Mouse (Mus musculus): ENCODE measurements around the gene Aars2. TPM values are rescaled to one million over a fixed set of nuclear protein-coding genes. Genes with fewer than 3 reads are reported as not detected.

The Aars2 gene
- polyA plus RNA-seq, 1 experiment = 70.9 TPM

- Histone ChIP-seq H3K4me1 (replicated peaks; ENCODE audit: control insufficient read depth, insufficient read depth, low read length) (peaks cover 32% of the 10 kb centered on the region), H3K27ac (ENCODE audit: control insufficient read depth, insufficient read depth, low read length) (no peak overlapping the region), H3K27me3 (ENCODE audit: control insufficient read depth, insufficient read depth, low read length) (no peaks in the 10 kb centered on the region), H3K36me3 (ENCODE audit: control insufficient read depth, insufficient read depth, low read length) (no peaks in the 10 kb centered on the region; the same call in 1 of the 2 replicates), H3K4me3 (ENCODE audit: control insufficient read depth, insufficient read depth, low read length) (no peak overlapping the region)
- WGBS = 96% methylated on average over 5 of the region's 5 CpGs
- TF ChIP-seq CTCF (IDR thresholded peaks at IDR 0.05; ENCODE audit: borderline replicate concordance, control insufficient read depth, extremely low read depth, insufficient read depth, low read length, poor library complexity) (no peak), POLR2A (IDR thresholded peaks at IDR 0.05; ENCODE audit: control insufficient read depth, extremely low read depth, insufficient read depth, low read length, poor library complexity) (no peak)
- no peak for DNase-seq
Measured at GRCm38 (mm10) chr17:45547461-45548190, 41.0 kb downstream of the Aars2 start.

- Histone ChIP-seq H3K4me3 (ENCODE audit: control insufficient read depth, insufficient read depth, low read length) (peak overlapping the region; percentile 66), H3K27ac (ENCODE audit: control insufficient read depth, insufficient read depth, low read length) (no peak overlapping the region), H3K4me1 (replicated peaks; ENCODE audit: control insufficient read depth, insufficient read depth, low read length) (peaks cover 32% of the 10 kb centered on the region), H3K36me3 (ENCODE audit: control insufficient read depth, insufficient read depth, low read length) (no peaks in the 10 kb centered on the region; the same call in 1 of the 2 replicates), H3K27me3 (ENCODE audit: control insufficient read depth, insufficient read depth, low read length) (no peaks in the 10 kb centered on the region)
- DNase-seq = peak; percentile 63
- WGBS = 5% methylated on average over 60 of the region's 68 CpGs
- TF ChIP-seq CTCF (IDR thresholded peaks at IDR 0.05; ENCODE audit: borderline replicate concordance, control insufficient read depth, extremely low read depth, insufficient read depth, low read length, poor library complexity) (no peak), POLR2A (IDR thresholded peaks at IDR 0.05; ENCODE audit: control insufficient read depth, extremely low read depth, insufficient read depth, low read length, poor library complexity) (no peak)
Measured at GRCm38 (mm10) chr17:45548541-45549512, 42.2 kb downstream of the Aars2 start.

- peak; percentile 56 for DNase-seq
- H3K4me3 ChIP-seq (ENCODE audit: control insufficient read depth, insufficient read depth, low read length) = peak within 1 kb of the TSS; percentile 66
- no peaks in the 10 kb centered on the region; the same call in 1 of the 2 replicates for H3K36me3 ChIP-seq (ENCODE audit: control insufficient read depth, insufficient read depth, low read length)
- H3K27me3 ChIP-seq (ENCODE audit: control insufficient read depth, insufficient read depth, low read length) = no peaks in the 10 kb centered on the region
- TF ChIP-seq POLR2A (IDR thresholded peaks at IDR 0.05; ENCODE audit: control insufficient read depth, extremely low read depth, insufficient read depth, low read length, poor library complexity) (no peak), CTCF (IDR thresholded peaks at IDR 0.05; ENCODE audit: borderline replicate concordance, control insufficient read depth, extremely low read depth, insufficient read depth, low read length, poor library complexity) (no peak)
- 4% methylated on average over 28 of the region's 29 CpGs for WGBS
- no peak within 1 kb of the TSS; the same call in 1 of the 2 replicates for H3K27ac ChIP-seq (ENCODE audit: control insufficient read depth, insufficient read depth, low read length)
- peaks cover 26% of the 10 kb centered on the region for H3K4me1 ChIP-seq (replicated peaks; ENCODE audit: control insufficient read depth, insufficient read depth, low read length)
Measured at GRCm38 (mm10) chr17:45549617-45550181, 43.1 kb downstream of the Aars2 start, which contains the start of gene Tmem151b. Gene Tmem151b, minus strand, starts transcription at chr17:45549677.

GRCm38 (mm10) chr17:45550253-45550652, 43.6 kb downstream of the Aars2 start:
- TF ChIP-seq POLR2A (IDR thresholded peaks at IDR 0.05; ENCODE audit: control insufficient read depth, extremely low read depth, insufficient read depth, low read length, poor library complexity) = no peak
- TF ChIP-seq CTCF (IDR thresholded peaks at IDR 0.05; ENCODE audit: borderline replicate concordance, control insufficient read depth, extremely low read depth, insufficient read depth, low read length, poor library complexity) = no peak
- Histone ChIP-seq H3K4me3 (ENCODE audit: control insufficient read depth, insufficient read depth, low read length) (no peak overlapping the region), H3K4me1 (replicated peaks; ENCODE audit: control insufficient read depth, insufficient read depth, low read length) (peaks cover 24% of the 10 kb centered on the region), H3K27me3 (ENCODE audit: control insufficient read depth, insufficient read depth, low read length) (no peaks in the 10 kb centered on the region), H3K27ac (ENCODE audit: control insufficient read depth, insufficient read depth, low read length) (no peak overlapping the region), H3K36me3 (ENCODE audit: control insufficient read depth, insufficient read depth, low read length) (no peaks in the 10 kb centered on the region; the same call in 1 of the 2 replicates)
- DNase-seq = no peak
- WGBS = 66% methylated on average over 5 of the region's 5 CpGs

GRCm38 (mm10) chr17:45551249-45551796, 44.7 kb downstream of the Aars2 start:
- Histone ChIP-seq H3K36me3 (ENCODE audit: control insufficient read depth, insufficient read depth, low read length) (no peaks in the 10 kb centered on the region; the same call in 1 of the 2 replicates), H3K4me3 (ENCODE audit: control insufficient read depth, insufficient read depth, low read length) (no peak overlapping the region), H3K27ac (ENCODE audit: control insufficient read depth, insufficient read depth, low read length) (no peak overlapping the region), H3K27me3 (ENCODE audit: control insufficient read depth, insufficient read depth, low read length) (no peaks in the 10 kb centered on the region), H3K4me1 (replicated peaks; ENCODE audit: control insufficient read depth, insufficient read depth, low read length) (peaks cover 22% of the 10 kb centered on the region)
- TF ChIP-seq POLR2A (IDR thresholded peaks at IDR 0.05; ENCODE audit: control insufficient read depth, extremely low read depth, insufficient read depth, low read length, poor library complexity) (no peak), CTCF (IDR thresholded peaks at IDR 0.05; ENCODE audit: borderline replicate concordance, control insufficient read depth, extremely low read depth, insufficient read depth, low read length, poor library complexity) (no peak)
- 79% methylated on average over 7 of the region's 7 CpGs for WGBS
- no peak for DNase-seq
